Mouse (Mus musculus) common myeloid progenitor, adult 5-6 weeks (primary cell): ENCODE data around the gene Rnpepl1. TPM values are rescaled to one million over a fixed set of nuclear protein-coding genes. Genes with fewer than 3 reads are reported as not detected.
"Not testable (repeated sequence)": the region's sequence is repeated elsewhere in the genome, so short reads cannot be mapped to it uniquely, and the experiment has no call there.

Experiments
- ATAC-seq: replicated peaks from 2 replicates; pipeline ENCODE4 v1.8.0; 2016; ENCODE audit warnings: low read depth, mild to moderate bottlenecking, moderate TSS enrichment, inconsistent platforms; ENCODE audit not compliant: poor library complexity, severe bottlenecking
- total RNA-seq: library from RNA; stranded (forward); fragments of 200-1000, 187-1606 nt; gene quantifications from 2 replicates; pipeline ENCODE4 v1.2.3, GENCODE M21; 2017

The Rnpepl1 gene
- total RNA-seq, 1 experiment from 2014 or later = 12.9 TPM

DNA sequence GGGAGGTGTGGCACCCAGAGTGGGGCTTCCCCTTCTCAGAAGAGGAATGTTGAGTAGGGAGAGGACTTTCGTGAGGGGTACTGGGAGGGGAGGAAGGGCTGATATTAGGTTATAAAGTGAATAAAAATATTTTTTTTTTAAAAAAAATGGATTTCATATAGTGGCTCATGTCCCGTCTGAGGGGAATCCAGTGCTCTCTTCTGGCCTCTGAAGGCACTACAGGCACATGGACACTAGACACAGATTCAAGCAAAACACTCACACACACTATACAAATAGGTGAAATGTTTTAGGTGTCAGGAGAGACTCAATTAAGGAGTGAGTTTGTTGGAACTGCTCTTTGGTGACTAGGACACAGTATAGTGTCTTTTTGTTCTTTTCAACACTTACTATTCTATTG, 25.4 kb downstream of the Rnpepl1 start:
- ATAC-seq = no peak

DNA sequence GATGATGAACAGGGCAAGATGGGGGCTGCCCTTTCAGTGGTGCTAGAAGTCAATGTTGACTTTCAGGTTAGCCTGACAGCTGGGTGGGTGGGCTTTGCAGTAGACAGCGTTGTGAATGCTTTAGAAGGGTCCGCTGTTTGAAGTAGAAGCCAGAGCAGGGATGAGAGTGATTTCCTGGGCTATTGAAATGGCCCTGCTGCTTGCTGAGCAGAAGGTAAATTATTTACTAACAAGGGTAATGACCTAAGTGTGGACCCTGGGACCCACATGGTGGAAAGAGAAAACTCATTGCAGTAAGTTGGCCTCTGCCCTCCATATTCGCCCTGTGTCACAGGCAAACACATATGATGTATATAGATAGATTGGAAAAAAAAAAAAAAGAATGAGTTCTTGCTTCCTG, 25.9 kb downstream of the Rnpepl1 start:
- no peak for ATAC-seq

GRCm38 (mm10) chr1:92937797-92938196, 27.2 kb downstream of the Rnpepl1 start:
- no peak for ATAC-seq

GRCm38 (mm10) chr1:92939746-92940145, 29.2 kb downstream of the Rnpepl1 start:
- no peak for ATAC-seq

GRCm38 (mm10) chr1:92943219-92943989, 32.8 kb downstream of the Rnpepl1 start:
- ATAC-seq = no peak

DNA sequence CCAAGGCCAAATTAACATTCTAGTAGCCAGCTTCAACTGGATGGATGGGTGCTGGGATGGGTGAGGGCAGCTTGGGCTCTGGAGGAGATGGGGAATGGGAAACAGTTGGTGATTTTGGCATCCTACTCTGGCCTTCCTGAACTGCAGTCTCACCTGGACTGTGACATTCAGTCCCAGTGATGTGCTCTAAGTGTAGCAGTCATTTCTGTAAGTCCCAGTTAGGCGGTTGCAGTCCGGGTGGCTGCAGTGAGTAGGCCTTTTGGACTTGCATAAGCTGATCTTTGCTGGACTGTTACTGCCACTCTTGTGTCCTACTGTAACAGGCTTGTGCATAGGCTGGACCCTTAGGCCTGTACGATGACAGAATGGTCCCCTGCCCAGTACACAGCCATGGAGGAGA, 37.4 kb downstream of the Rnpepl1 start:
- ATAC-seq = no peak

DNA sequence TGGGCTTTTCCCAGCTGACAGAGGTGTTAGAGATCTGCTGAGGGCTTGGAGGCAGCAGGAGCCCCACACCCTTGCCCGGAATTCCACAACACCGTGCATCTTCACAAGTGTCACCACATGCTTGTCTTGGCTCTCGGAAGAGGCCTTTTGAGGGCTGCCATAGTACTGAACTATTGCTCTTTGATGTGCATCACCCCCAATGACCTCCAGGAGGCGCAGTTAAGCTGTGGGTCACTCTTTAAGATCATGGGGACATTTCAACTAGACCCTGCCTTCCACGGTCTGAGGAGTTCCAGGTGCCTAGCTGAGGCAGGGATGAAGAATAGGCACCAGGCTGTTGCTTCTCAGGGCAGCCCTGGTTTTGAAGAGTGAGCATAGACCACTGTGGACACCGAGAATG, 38.8 kb downstream of the Rnpepl1 start:
- ATAC-seq = peak; percentile 55

- no peak for ATAC-seq
Measured at GRCm38 (mm10) chr1:92950607-92951006, 40.0 kb downstream of the Rnpepl1 start, which contains the start of gene Gpr35. TSS of gene Gpr35 (plus strand) at chr1:92950865.

- no peak for ATAC-seq
Measured at GRCm38 (mm10) chr1:92953641-92954040, 43.1 kb downstream of the Rnpepl1 start.

DNA sequence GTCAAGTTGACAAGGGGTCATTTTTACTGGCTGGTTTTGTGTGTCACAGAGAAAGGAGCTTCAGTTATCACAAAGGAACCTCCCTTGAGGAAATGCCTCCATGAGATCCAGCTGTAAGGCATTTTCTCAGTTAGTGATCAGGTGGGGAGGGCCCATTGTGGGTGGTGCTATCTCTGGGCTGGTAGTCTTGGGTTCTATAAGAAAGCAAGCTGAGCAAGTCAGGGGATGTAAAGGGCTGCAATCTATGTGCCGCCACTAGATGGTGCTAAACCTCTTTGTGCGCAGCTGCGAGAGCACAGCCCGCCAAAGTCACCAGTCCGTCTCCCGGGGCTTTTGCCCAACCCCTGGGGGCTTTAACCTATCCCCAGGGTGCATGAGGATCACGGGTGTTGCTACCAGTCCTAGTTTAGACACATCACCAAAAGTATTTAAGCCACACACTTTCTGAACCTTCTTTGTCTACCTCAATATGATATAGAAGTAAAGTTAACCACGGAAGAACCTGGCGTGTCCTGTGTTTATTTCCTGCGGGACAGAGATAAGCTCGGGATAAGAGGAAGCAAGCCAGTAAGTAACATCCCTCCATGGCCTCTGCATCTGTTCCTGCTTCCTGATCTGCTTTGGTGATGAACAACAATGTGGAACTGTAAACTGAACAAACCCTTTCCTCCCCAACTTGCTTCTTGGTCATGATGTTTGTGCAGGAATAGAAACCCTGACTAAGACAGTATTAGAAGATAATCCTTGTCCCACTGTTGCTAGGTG, 46.2 kb downstream of the Rnpepl1 start:
- peak; percentile 62; the same call in 1 of the 2 replicates for ATAC-seq

GRCm38 (mm10) chr1:92958999-92959398, 48.4 kb downstream of the Rnpepl1 start:
- no peak for ATAC-seq

DNA sequence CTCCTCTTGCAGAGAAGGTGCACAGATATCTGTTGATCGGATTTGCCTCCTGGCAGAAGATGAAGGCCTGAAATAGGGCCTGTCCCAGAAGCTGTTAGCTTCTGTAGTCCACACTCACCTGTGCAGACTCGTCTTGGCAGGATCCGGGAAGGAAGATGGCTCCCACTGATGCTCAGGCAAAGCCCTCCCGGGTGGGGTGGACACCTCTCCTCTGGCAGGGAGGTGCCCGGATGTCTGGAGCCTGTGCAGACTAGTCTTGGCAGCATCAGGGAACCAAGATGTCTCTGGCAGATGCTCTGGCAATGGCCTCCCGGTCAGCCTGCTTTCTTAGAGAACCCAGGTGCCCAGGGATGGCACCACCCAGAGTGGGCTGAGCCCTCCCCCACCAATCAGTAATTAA, 60.2 kb downstream of the Rnpepl1 start:
- ATAC-seq = not testable (repeated sequence)

DNA sequence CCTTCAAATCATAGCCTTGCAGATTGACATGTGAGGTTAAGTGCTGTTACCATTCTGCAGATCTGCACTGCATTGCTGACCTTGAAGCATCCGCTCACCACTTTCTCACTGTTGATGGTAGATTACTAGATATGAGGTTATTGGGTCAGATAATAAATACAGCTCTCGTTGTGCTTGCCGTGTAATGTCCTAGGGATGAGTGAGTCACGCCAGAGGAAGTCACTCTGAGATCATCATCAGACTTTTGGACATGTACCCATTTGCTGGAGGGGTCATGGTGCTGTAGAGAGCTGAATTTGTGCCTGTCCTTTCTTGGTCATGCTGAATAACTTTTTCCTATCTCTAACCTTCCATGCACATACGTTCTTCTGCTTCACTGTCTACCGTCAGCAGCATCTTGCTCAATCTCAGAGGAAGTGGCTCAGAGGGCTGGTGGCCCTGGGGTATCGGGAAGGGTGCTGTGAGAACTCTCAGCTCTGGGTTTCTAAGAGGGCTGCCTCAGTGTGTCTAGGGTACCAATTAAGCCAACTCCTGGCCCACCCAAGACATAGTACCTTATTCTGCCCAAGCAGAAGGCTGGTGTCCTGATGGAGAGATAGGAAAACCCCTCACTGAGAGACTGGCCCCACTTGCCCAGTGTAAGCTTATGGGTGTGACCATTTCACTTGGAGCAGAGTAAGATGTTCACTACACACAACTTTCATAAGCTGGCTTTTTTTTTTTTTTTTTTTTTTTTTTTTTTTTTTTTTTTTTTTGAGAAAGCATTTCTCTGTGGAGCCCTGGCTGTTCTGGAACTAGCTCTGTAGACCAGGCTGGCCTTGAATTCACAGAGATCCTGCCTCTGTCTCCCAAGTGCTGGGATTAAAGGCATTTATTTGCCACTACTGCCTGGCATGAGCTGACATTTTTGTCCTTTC, 61.6 kb downstream of the Rnpepl1 start:
- peak; percentile 72 for ATAC-seq

DNA sequence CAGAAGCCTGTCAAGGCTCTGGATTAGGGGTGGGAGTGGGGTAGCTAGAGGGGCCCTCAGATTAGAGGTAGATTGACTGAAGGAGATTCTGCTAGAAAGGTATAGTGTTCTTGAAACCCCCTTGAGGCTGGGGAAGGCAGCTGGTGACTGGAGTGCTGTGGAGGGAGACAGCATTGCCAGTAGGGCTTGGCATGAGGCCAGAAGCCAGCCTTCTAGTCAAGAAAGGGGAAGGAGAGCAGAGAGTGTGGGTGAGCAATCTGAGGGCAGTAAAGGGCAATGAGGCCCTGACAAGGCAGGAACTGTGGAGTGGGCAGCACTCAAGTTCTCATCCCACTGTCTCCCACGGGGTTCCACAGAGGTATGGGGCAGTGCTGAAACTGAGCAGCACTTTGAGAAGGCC, 62.3 kb downstream of the Rnpepl1 start:
- ATAC-seq = peak; percentile 89

Other genes with a start within 250 kb of the Rnpepl1 start
- gene Gpc1, start 79.1 kb upstream of the Rnpepl1 start, total RNA-seq = 11.5 and 11.8 TPM in 2 replicates
- not detected in 2 replicates for gene Ankmy1, start 7.9 kb upstream of the Rnpepl1 start, total RNA-seq
- gene Dusp28, start 3.8 kb upstream of the Rnpepl1 start, total RNA-seq = 0.92 and 6.0 TPM in 2 replicates
- gene Capn10, start 23.6 kb downstream of the Rnpepl1 start, total RNA-seq = 8.1 and 11.4 TPM in 2 replicates
- 0.46 and 0.78 TPM in 2 replicates for gene Gpr35, start 40.1 kb downstream of the Rnpepl1 start, total RNA-seq
- not detected in 2 replicates for gene Aqp12, start 95.6 kb downstream of the Rnpepl1 start, total RNA-seq
- gene Kif1a, start 191.2 kb downstream of the Rnpepl1 start, total RNA-seq = not detected in 2 replicates
- not detected in 2 replicates for gene Agxt, start 224.5 kb downstream of the Rnpepl1 start, total RNA-seq